Mouse (Mus musculus) lung, postnatal 0 days (tissue): ENCODE measurements around the gene Bcorl1.

Source experiments
- CTCF ChIP-seq: IDR thresholded peaks from 2 replicates; pipeline ENCODE4 v1.5.1; 2016; ENCODE audit warnings: antibody characterized with exemption, mild to moderate bottlenecking
- EP300 ChIP-seq: IDR thresholded peaks from 2 replicates; pipeline ENCODE4 v1.6.1; 2016; ENCODE audit warnings: antibody characterized with exemption, mild to moderate bottlenecking, control low read depth

GRCm38 (mm10) chrX:48412629-48413028 is 71.5 kb downstream of the Bcorl1 start:
- TF ChIP-seq EP300 (no peak), CTCF (no peak)
